Mouse (Mus musculus) cortical plate, adult 2 months (tissue): ENCODE measurements at regions not wholly inside any gene's neighbourhood (a gene's known extent, or its start where the extent isn't known, plus 50 kb on each side); places are given as distances from the start of the nearest gene placed in this dataset.

Source experiments
- CTCF ChIP-seq: fragments of 200-500 bp; IDR thresholded peaks from 2 replicates; pipeline ENCODE4 v1.5.1; 2011; ENCODE audit warnings: mild to moderate bottlenecking, control low read depth, low read length; ENCODE audit not compliant: insufficient read depth; ENCODE audit errors: extremely low read depth
- POLR2A ChIP-seq: fragments of 200-500 bp; IDR thresholded peaks from 2 replicates; pipeline ENCODE4 v1.6.1; 2011; ENCODE audit warnings: mild to moderate bottlenecking, low read length, control low read depth; ENCODE audit not compliant: insufficient read depth; ENCODE audit errors: extremely low read depth

GRCm38 (mm10) chr7:133376833-133377484, 225.0 kb downstream of the Tex36 start:
- no peak for TF ChIP-seq POLR2A
- no peak for TF ChIP-seq CTCF
